Mouse (Mus musculus) cerebellum, adult 9-10 months (tissue): Measurements from ENCODE around the gene Kdm1a.

ENCODE experiments used
- DNase-seq: peaks from one replicate; pipeline ENCODE4 v3.0.0; 2022

Gene Kdm1a

GRCm38 (mm10) chr4:136521898-136522297, 80.6 kb downstream of the Kdm1a start:
- no peak for DNase-seq

DNA sequence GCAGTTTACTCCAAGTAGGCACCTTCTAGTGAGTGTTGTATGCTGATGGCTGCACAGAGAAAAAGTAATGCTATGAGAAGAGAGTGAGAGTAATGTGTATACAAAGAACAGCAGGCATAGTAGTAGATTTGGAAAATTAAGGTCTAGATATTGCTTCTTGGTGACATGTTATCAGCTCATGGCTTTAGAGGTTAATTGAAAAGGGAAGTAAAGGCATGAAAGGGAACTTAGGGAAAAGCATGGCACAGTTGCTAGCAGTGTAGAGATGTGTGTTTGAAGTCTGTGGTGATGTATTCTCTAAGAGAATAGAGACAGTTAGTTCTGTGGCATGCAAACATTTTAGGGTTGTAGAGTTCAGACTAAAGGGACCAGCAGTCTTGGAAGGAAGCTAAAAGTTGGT, 82.7 kb downstream of the Kdm1a start:
- DNase-seq: no peak

- DNase-seq: no peak
Measured at GRCm38 (mm10) chr4:136518576-136518975, 83.9 kb downstream of the Kdm1a start.

DNA sequence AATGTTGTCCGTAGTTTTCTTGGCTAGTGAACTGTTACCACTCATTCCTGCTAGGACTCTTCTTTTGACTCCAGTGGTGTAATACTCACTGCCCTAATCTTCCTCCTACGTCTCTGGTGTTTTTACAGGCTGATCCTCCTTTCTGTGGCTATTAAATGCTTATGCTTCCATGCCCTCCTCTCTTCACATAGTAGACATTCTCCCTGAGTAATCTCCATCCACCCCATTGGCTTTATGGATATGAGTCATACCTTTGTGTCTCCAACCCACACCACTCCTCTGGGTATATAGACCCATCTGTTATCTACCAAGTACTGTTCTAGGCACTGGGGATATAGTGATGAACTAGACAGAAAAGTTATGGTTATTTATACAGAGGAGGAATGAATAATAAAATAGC, 84.4 kb downstream of the Kdm1a start:
- no peak for DNase-seq

- DNase-seq: no peak
Measured at GRCm38 (mm10) chr4:136512905-136513304, 89.6 kb downstream of the Kdm1a start.

DNA sequence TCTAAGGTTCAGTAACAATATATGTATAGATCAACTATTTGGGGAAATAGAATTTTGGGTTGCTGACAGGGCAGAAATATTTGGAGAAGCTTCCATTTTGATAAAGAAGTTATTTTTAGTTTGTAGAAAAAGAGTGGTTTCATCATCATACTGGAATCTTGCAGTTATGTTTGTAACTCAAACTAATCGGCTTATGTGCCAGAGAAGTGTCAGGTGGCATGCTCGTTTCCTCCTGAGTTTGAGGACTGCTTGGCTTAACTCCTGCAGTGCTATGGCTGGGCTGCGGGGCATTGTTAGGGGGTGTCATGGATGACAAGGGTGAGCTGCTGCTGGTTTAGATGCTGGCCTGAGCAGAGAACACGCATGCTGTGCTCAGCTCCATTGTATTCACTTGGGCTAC, 90.8 kb downstream of the Kdm1a start:
- no peak for DNase-seq

DNA sequence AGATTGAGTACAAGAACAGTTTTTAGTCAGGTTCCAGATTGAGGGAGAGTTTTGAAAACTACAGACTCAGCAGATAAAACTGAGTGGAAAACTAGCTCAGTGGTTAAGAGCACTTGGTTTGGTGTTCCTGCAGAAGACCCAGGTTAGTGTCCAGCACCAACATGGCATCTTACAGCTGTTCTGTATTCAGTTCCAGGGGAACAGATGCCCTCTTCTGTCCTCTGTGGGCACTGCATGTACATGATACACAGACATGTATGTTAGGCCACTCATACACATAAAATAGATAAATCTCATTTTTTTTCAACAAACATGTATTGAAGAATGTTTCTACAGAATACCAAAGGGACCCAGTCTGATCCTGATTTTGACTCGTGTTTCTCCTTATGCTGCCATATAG, 92.7 kb downstream of the Kdm1a start:
- no peak for DNase-seq

DNA sequence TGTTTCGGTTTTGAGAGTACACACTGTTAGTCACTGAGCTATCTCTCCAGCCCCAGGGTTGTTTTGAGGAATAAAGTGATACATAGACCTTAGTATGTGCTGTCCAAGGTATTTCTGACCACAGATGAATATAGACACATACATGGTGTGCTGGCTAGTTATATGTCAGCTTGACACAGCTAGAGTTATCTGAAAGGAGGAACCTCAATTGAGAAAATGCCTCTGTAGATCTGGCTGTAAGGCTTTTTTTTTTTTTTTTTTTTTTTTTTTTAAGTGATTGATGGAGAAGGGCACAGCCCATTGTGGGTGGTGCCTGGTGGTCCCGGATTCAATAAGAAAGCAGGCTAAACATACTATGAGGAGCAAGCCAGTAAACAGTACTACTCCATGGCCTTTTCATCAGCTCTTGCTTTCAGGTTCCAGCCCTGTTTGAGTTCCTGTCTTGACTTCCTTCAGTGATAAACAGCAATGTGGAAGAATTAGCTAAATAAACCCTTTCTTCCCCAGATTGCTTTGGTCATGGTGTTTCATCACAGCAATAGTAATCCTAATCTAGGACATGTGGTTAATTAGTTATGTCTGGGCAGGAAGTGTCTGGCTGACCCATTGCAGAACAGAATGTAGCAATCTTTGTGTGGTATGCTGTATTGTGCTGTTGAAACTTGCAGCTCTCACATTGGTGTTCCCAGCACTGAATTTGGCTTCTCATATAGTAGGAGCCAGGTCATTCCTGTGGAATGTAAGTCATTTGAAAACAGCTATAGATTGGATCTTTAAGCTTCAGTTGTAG, 96.9 kb downstream of the Kdm1a start:
- DNase-seq: no peak
